Mouse (Mus musculus) layer of hippocampus, adult 2 months (tissue): ENCODE measurements around the gene Gm17387. TPM values are rescaled to one million over a fixed set of nuclear protein-coding genes. Genes with fewer than 3 reads are reported as not detected.

Experiments used
- DNase-seq, 2 experiments: peaks; one replicate each; pipeline ENCODE4 v3.0.0; 2022; ENCODE audit warnings: low spot score in 2 of 2
- H3K27ac ChIP-seq: fragments of 200-600 bp; 2 replicates; pipeline ENCODE4 v1.8.1; 2022
- H3K4me3 ChIP-seq: fragments of 200-600 bp; 2 replicates; pipeline ENCODE4 v1.8.1; 2022; ENCODE audit warnings: mild to moderate bottlenecking
- CTCF ChIP-seq: fragments of 200-600 bp; conservative IDR thresholded peaks from 2 replicates; pipeline ENCODE4 v1.8.1; 2022; ENCODE audit warnings: antibody characterized with exemption, mild to moderate bottlenecking, moderate library complexity
- total RNA-seq, 2 experiments: library from RNA; stranded (reverse); gene quantifications; 2 replicates each; pipeline ENCODE4 v1.2.3; 2021

Gene Gm17387
- total RNA-seq, 2 experiments from 2014 or later, result not detected

DNA sequence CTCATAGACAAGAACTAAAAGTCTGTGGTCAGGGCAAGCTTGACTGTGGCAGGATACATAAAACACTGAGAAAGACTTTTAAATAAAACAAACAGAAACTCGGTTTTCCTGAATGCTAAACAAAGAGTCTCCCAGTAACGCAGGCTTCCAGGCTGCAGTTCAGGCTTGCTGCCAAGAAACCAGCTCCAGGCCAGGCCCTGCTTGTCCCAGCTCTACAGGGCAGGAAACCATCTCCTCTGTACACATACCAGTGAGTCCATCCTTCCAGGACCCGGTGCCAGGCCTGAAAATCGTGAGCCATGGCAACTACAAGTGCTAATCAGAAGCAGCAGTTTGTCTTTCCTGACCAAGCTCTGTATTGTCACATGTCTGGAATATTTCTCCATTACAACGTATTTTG, 12.7 kb downstream of the Gm17387 start:
- no peak for DNase-seq
- Histone ChIP-seq H3K4me3 (no peak overlapping the region), H3K27ac (peak overlapping the region; percentile 72)
- TF ChIP-seq CTCF, result no peak

- Histone ChIP-seq H3K4me3 (no peak overlapping the region), H3K27ac (no peak overlapping the region)
- no peak for DNase-seq
- TF ChIP-seq CTCF, result no peak
Measured at GRCm38 (mm10) chr7:141042539-141042938, 13.6 kb downstream of the Gm17387 start.

- peak overlapping the region; percentile 81 for H3K27ac ChIP-seq
- H3K4me3 ChIP-seq, result no peak overlapping the region
- no peak for TF ChIP-seq CTCF
- no peak for DNase-seq
Measured at GRCm38 (mm10) chr7:141046931-141047580, 18.1 kb downstream of the Gm17387 start.

DNA sequence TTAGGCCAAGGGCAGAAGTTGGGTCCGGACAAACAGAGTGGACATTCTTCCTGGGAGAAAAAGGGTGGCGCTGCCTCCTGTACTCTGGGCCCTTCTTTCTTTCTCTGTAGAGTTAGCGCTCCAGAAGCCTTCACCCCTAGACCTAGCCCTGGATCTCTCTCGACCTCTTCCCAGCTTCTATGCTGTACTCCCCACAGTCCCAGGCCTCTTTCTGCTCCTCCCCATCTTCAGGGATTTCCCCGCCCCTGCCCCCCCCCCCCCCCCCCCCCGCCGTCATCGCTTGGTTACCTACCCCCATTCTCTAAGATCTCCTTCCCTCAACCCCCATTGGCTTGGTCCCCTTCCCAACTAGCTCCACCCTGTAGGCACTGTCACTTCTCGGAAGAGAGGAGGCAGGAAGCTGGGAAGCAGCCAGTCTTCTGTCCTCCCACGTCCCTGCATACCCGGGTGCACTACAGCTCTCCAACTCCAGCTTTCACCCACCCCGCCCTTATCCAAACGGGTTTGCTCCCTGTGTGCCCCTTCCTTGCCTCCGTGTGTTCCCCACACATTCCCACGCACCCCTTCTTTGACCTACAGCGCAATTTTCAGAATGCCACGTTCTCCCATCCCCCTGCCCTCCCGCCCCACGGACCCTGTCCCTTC, 18.8 kb downstream of the Gm17387 start:
- peak overlapping the region; percentile 54 for H3K4me3 ChIP-seq
- DNase-seq, result peak; percentile 73 to 84
- no peak for TF ChIP-seq CTCF
- peak overlapping the region; percentile 95 for H3K27ac ChIP-seq

- Histone ChIP-seq H3K27ac (peak overlapping the region; percentile 95), H3K4me3 (peak overlapping the region; percentile 54)
- DNase-seq, result peak; percentile 89 to 93
- TF ChIP-seq CTCF, result peak; percentile 80
Measured at GRCm38 (mm10) chr7:141048226-141049218, 19.6 kb downstream of the Gm17387 start.

DNA sequence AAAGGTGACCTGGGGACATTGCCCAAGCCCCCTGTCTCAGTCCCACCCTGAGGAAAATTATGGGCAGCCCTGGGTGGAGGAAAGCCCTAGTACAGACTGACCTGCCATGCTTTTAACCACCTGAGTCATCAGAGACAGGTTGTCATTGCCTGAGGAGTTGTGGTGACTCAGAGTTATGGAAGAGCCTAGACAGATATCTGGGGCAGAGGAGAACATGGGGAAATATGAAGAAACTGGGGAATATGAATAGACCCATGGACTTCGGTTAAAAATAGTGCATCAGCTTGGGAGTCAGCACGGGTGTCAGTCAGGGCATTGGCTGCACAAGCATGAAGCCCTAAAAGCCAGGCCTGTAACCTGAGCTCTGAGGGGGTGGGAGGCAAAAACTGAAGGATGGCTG, 20.4 kb downstream of the Gm17387 start:
- no peak overlapping the region for H3K27ac ChIP-seq
- no peak for DNase-seq
- no peak for TF ChIP-seq CTCF
- H3K4me3 ChIP-seq, result no peak overlapping the region

DNA sequence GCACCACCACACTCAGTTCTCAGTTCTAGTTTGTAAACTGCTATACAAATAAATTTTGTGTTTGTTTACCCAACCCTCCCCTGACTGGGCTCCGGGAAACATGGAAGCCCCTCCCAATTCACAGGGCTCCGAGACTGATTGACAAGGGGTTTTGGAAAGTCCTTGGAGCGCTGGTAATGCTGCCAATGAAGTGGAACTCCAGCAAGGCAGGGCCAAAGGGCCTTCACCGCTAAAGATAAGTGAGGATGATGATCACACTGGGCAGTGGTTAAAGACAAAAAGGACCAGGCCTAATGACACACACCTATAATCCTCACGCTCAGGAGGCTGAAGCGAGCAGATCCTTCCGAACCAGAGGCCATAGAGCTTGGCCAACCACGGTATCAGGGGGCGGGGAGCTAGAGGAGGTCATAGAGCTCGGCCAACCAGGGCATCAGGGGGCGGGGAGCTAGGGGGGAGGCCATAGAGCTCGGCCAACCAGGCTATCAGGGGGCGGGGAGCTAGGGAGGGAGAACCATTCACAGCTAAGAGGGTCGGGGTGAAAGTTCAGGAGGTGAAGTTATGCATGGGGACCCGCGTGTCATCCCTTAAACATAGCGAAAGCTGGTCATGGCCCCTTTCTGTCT, 22.2 kb downstream of the Gm17387 start:
- no peak for DNase-seq
- Histone ChIP-seq H3K27ac (no peak overlapping the region), H3K4me3 (no peak overlapping the region)
- no peak for TF ChIP-seq CTCF

DNA sequence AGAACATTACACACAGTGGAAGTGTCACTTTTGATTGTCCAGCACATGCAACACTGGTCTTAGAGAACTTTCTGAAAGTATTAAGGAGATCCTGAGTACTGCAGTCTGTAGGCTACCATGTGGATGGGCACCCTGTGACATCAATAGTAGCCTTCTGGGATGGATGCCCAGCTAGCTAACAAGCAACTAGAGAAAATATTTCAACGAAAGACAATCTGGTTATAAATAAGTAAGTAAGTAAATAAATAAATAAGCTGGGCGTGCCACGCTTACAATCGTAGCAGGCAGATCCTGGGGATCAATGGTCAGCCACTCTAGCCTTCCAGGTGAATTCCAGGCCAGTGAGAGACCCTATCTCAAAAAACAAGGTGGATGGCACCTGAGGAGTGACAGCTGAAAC, 23.1 kb downstream of the Gm17387 start:
- Histone ChIP-seq H3K4me3 (no peak overlapping the region), H3K27ac (no peak overlapping the region)
- no peak for TF ChIP-seq CTCF
- DNase-seq, result no peak

DNA sequence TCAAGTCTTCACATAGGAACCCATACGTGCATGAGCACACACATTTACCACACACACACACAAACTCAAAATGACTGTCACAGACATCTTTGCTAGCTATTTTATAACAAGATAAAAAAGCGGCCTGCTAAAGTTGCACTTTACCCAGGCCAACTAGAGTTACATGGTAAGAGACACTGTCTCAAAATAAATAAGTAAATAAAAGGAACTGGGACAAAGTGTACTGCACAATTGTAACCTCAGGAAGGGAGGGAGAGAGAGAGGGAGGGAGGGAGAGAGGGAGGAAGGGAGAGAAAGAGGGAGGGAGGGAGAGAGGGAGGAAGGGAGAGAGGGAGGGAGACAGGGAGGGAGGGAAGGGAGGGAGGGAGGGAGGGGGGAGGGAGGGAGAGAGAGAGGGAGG, 23.5 kb downstream of the Gm17387 start:
- H3K4me3 ChIP-seq, result no peak overlapping the region
- TF ChIP-seq CTCF, result no peak

DNA sequence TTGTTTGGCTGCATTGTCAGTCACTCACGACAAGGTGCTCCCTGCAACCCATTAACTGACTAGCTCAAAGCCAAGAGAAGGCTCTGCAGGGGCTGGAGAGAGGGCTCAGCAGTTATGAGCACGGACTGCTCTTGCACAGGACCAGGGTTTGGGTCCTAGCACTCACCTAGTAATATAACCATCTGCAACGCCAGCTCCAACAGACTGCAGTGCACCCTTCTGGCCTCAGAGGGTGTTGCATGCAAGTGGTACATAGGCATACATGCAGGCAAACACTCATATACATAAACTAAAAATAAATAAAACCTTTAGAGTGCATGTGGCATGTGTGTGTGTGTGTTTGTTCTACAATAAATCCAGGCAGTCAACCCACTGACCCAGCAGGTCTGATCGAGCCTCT, 26.9 kb downstream of the Gm17387 start:
- TF ChIP-seq CTCF, result peak; percentile 34
- H3K4me3 ChIP-seq, result no peak overlapping the region
- no peak overlapping the region for H3K27ac ChIP-seq
- no peak for DNase-seq

More for the DNA sequence above, 23.5 kb downstream of the Gm17387 start:
- no peak overlapping the region for H3K27ac ChIP-seq
- no peak for DNase-seq

GRCm38 (mm10) chr7:141056976-141057375, 28.0 kb downstream of the Gm17387 start:
- DNase-seq, result no peak
- H3K27ac ChIP-seq, result no peak overlapping the region
- TF ChIP-seq CTCF, result no peak

DNA sequence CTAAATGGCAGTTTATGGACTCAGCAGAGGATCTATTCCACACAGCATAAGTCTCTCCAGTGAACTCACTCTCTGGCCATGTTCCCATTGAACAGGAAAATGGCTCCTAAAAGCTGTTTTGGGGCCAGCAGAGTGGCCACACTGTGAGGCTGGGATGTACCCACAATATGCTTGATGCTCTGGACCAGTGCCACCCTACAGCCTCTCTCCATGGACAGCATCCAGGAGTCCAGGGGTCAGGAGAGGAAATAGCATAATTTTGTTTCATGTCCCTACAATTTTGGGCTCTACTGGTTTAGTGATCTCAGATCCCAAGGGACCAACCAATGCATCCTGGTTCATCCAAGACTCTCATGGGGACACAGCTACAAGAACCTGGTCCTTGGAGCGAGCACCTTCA, 28.6 kb downstream of the Gm17387 start:
- TF ChIP-seq CTCF, result no peak
- DNase-seq, result no peak
- H3K27ac ChIP-seq, result no peak overlapping the region
- H3K4me3 ChIP-seq, result no peak overlapping the region

More at GRCm38 (mm10) chr7:141056976-141057375, 28.0 kb downstream of the Gm17387 start:
- no peak overlapping the region for H3K4me3 ChIP-seq
